Mouse (Mus musculus): ENCODE data around the gene Dhx32.

Gene Dhx32

GRCm38 (mm10) chr7:133782717-133783435 lies at the start of gene Dhx32:
TSS of gene Dhx32 (minus strand) at chr7:133782726.
- peak; percentile 89 for DNase-seq (ENCODE audit: extremely low read depth, low read depth)

DNA sequence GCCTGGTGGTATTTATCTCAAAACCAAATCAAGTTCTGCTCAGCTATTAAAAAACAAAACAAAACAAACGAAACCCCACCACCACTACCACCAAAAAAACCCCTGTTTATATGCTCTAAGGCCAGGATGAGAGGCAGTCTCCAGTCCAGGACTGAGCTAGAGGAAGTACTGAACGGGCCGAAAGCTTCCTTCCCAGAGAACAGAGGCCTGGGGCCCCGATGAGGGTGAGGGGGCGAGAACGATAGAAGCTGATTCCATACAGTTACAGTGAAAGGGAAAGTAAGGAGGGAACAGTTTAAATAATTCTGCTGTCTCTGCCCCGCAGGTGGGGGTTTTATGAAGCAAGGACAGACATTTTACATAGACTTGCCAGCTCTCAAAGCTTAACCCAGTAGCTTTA lies 47.1 kb upstream of the Dhx32 start:
- DNase-seq (ENCODE audit: extremely low read depth, low read depth): no peak

DNA sequence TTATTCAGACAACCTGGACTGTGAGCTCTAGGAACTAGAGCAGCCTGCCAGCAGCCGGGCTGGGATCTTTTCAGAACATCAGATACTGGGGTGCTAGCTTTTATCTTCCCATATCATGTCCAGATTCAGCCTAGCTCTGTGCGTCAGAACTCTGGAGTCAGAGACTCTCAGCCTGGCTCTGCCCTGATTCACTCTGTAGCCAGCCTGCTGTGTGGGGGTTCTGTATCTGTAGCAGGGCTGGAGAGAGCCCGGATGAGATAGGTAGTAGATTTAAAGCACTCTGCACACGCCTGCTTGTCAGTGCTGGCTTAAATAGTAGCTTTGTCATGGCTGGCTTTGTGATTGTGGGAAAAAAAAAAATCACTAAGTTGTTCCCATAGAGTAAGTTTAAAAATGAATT lies 46.0 kb upstream of the Dhx32 start:
- DNase-seq (ENCODE audit: extremely low read depth, low read depth): no peak

GRCm38 (mm10) chr7:133824579-133824978 lies 42.1 kb upstream of the Dhx32 start:
- DNase-seq (ENCODE audit: extremely low read depth, low read depth): peak; percentile 13

- DNase-seq (ENCODE audit: extremely low read depth, low read depth): no peak
Observed at GRCm38 (mm10) chr7:133823751-133824150, 41.2 kb upstream of the Dhx32 start.

- no peak for DNase-seq (ENCODE audit: extremely low read depth, low read depth)
Observed at GRCm38 (mm10) chr7:133813331-133813730, 30.8 kb upstream of the Dhx32 start.

GRCm38 (mm10) chr7:133812927-133813326 lies 30.4 kb upstream of the Dhx32 start:
- DNase-seq (ENCODE audit: extremely low read depth, low read depth): no peak

GRCm38 (mm10) chr7:133805614-133806175 lies 23.2 kb upstream of the Dhx32 start:
- DNase-seq (ENCODE audit: extremely low read depth, low read depth): no peak

- DNase-seq (ENCODE audit: extremely low read depth, low read depth): no peak
Observed at GRCm38 (mm10) chr7:133801823-133802222, 19.3 kb upstream of the Dhx32 start.

- no peak for DNase-seq (ENCODE audit: extremely low read depth, low read depth)
Observed at GRCm38 (mm10) chr7:133799928-133800327, 17.4 kb upstream of the Dhx32 start.

DNA sequence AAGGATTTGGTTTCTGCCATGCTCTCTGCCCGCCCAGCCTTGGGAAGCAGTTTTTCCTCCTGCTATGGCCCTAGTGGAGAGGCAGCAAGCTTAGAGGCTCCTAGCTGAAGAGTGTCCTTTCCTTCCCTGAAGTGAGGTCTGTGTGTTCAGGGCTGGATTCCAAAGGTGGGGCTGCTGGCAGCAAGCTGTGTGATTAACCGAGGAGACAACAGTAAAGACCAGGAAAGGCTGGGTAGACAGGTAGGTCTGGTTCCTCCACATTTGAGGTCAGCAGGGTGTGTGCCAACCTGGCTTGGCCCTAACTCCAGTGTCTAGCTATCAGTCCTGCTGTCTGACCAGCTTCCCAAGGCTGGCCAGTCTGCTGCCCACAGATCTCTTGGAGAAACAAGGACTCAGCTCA lies 12.2 kb upstream of the Dhx32 start:
- DNase-seq (ENCODE audit: extremely low read depth, low read depth): no peak

DNA sequence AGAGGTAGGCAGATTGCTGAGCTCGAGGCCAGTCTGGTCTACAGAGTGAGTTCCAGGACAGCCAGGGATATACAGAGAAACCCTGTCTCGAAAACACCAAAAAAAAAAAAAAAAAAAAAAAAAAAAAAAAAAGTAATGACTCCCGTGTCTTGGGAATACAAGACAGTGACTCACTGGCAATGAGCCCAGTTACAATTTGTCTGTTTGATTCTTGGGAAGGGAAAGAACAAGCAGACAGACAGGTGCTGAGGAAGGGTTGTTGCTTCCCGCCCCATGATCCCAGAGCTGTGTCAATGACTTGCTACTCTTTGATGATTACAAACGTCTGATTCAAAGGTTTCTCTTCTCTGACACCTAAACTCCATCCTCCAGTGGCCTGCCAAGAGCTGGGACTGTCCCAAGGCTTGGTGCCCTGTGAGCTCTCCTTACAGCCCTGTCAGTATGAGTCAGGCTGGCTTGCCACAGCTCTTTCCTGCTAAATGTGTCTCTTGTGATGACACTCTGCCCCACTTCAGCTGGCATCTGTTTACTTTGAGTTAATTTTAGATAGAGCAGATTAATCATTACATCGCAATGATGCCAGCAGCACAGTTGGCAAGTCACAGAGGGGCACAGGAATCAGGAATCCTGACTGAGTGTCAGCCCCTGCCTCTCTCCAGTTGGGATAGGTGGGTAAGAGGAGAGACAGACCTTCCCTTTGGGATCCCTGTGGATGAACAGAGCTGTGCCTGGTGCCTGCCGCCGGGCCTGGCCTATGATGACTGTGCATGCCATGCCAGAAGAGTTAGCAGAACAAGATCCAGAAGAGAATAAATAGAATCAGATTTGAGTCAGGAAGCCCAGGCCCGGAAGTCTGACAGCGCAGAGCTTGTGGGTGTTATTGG lies 11.0 kb upstream of the Dhx32 start:
- DNase-seq (ENCODE audit: extremely low read depth, low read depth): no peak

- DNase-seq (ENCODE audit: extremely low read depth, low read depth): no peak
Observed at GRCm38 (mm10) chr7:133792771-133793170, 10.2 kb upstream of the Dhx32 start.

GRCm38 (mm10) chr7:133790608-133791229 lies 8.2 kb upstream of the Dhx32 start:
- no peak for DNase-seq (ENCODE audit: extremely low read depth, low read depth)

DNA sequence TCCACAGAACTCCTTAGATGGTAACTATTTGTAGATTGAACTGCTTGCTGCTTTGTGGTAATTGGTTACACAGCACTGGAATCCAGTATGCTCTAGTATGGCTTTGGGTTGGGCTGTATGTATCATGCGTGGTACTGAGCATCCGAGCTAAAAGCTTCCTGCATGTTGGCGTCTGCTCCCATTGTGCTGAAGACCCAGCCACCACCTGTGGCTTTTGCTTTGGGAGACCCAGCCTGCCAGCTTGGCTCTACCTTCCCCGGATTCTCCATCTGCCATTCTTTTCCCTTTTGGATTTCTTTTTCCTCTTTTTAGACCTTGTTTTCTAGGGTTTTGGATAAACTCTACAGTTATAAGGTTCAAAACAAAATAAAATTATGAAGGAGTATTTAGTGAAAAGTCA lies 7.6 kb upstream of the Dhx32 start:
- DNase-seq (ENCODE audit: extremely low read depth, low read depth): no peak

DNA sequence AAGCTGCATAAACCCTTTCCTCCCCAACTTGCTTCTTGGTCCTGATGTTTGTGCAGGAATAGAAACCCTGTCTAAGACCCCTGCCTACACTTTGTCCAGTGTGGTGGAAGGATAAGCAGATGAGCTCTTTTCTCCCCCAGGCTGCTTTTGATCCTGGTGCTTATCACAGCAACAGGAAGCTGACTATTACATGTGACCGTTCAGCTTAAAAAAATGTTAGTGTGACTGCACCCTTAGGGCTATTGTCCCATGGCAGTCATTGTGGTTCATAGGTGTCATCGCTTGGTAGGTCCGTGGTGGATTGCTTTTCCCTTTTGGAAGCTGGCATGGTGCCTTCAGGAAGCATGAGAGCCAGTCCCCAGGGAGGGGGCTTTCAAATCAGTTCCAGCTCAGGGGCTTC lies 5.6 kb upstream of the Dhx32 start:
- no peak for DNase-seq (ENCODE audit: extremely low read depth, low read depth)

DNA sequence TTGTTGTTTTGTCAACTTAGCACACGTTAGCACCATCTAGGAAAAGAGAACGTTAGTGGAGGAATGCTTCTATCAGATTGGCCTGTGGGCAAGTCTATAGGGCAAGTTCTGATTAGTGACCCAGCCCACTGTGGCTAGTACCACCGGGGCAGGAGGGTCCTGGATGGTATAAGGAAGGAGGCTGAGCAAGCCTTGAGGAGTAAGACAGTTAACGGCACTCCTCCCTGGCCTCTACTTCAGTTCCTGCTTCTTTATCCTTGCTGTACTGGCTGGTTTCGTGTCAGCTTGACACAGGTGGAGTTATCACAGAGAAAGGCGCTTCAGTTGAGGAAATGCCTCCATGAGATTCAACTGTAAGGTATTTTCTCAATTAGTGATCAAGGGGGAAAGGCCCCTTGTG lies 5.0 kb upstream of the Dhx32 start:
- no peak for DNase-seq (ENCODE audit: extremely low read depth, low read depth)

DNA sequence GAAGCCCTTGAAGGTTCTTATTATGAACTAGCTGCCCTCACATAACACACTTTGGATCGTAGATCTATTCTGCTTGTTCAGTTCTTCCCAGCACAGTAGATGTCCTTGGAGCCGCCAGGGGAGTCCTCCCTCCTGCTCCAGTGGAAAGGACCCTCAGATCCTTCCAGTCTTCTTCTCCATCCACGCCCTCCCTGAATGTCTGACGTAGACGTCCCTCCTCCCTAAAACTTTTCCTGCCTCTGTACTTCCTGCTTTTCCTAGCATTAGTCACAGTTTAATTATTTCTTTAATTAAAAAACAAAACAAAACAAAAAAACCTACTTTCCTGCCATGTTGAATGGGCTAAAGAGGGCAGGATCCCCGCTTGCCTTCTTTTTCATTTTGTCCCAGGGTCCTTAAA lies 535 bp downstream of the Dhx32 start:
- DNase-seq (ENCODE audit: extremely low read depth, low read depth): no peak

DNA sequence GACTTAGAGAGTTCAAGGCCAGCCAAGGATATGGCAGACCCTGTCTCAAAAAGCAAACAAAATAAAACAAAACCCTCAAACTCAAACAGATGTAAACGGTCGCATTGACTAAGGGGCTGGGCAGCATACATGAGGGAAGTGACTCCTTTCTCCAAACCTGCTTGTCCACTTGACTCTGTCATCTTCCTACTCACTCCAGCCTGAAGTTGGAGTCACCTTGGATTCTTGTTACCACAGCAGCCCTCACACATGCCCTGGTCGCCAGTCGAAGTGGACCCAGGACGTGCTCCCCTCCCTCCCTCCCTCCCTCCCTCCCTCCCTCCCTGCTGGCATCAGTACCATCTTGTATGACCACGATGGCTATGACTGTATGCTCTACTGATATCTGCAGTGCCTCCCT lies 943 bp downstream of the Dhx32 start:
- no peak for DNase-seq (ENCODE audit: extremely low read depth, low read depth)

GRCm38 (mm10) chr7:133776626-133776996 lies 5.9 kb downstream of the Dhx32 start, which contains the start of gene Fank1:
TSS of gene Fank1 (plus strand) at chr7:133776861.
- peak; percentile 53 for DNase-seq (ENCODE audit: extremely low read depth, low read depth)

GRCm38 (mm10) chr7:133775796-133776625 lies 6.5 kb downstream of the Dhx32 start:
- peak; percentile 14 for DNase-seq (ENCODE audit: extremely low read depth, low read depth)

Data from MEL-GATA-1-ER (cell line).